Mouse (Mus musculus) embryo, embryonic 10 days (tissue): ENCODE results near the gene Theg.

ENCODE experiments used
- DNase-seq: peaks from one replicate; pipeline ENCODE4 v3.0.0-alpha.2; 2015; ENCODE audit warnings: low spot score

Gene Theg

DNA sequence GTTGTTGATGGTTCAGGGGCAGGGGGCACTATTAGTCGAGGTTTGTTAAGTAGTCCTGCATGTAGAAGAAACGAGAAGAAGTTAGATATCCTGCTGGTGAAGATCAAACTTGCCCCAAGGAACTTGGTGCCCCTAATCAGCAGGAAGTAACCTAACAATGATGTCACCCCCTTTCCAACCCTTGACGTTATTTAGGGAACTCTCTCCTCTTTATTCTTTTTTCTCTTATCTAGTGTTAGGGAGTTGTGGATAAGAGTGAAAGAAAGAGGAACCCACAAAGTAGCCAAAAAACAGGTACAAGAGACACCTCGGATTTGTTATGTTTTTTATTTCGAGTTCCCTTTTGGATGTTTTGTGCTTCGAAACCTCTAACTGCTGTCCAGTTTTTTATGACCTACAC is 7.0 kb upstream of the Theg start:
- DNase-seq = no peak

DNA sequence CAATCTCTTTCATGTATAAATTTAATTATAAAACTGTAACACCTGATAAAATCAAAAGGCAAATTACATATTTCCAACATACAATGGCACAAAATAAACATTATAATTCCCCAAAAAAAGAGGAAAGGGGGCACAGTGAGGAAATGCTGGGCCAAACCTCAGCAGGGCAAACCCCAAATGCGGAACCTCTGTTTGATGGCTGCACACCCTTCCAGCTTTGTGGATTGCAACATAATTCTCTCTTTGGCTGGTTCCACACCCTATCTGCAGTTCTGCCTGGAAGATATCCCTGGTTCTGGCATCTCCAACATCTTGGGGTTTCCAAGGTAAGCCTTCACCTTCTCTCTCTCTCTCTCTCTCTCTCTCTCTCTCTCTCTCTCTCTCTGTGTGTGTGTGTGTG is 3.6 kb upstream of the Theg start:
- DNase-seq = no peak

DNA sequence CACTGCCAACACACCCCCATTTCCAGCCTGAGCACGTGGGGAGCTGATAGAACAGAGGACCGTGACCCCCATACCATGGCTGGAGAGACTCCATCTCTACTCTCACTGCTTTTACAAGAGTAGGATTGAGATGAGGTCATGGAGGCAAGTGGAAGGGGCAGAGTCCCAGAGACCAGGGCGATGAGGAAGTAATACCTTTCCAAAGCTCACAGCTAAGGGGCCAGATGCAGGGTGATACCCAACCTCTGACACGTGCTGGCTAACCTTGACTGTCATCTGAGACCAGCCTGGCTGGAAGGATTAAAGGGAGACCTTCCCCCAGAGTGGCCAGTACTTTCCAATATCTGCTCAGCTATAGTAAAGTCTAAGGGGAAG is 608 bp upstream of the Theg start:
- no peak for DNase-seq

DNA sequence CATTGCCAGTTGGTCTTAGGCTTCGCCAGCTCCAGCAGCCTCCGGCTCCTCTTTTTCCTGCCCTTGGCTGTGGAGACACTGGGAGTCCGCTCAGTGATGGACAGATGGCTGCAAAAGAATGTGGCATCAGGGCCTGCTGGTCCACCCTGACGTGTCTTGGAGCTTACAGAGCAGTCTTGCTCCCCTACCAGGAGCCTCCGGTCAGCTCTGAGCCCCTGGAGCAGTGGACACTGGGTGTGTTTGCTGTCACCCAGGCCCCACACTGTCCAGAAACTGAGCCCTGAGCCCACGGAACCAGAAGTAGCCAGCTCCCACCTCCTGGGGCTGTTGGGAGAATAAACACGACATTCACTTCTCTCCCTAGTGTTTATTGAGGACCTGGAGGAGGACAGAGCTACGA is 888 bp downstream of the Theg start:
- no peak for DNase-seq

DNA sequence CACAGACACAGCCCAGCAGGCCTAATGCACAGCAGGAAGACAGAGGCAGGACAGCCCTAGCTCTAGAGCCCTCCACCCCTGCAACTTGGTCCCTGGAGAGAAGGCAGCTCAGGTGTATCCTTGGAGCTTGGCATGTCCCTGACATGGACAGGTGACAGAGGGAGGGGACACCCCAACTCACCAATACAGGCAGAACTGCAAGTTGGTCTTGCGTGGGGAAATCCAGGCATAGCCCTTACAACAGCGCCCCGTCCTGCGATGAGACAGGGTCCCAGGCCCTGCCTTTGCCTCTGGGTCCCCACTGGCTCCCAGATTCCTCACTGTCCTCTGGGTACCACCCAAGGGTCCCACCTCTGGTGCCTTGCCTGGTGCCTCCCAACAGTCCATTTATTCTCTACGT is 1.4 kb downstream of the Theg start:
- DNase-seq = no peak

DNA sequence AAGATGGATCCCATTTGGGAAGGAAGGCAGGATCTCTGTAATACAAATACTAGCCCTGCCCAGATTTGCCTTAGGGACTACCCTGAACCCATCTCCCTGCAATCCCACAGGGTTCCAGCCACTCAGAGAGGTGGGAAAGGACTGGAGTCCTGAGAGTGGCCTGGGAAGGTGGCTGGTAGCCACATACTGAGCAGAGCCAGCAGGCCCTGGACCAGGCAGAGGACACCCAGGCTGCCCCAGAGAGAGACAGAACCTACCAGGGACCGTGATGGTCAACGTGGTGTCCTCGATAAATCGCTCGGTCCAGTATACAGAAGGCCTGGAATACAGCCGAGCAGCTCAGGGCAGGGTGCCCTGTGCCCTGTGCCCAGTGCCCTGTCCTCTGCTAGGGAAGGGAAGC is 2.0 kb downstream of the Theg start:
- DNase-seq = no peak

DNA sequence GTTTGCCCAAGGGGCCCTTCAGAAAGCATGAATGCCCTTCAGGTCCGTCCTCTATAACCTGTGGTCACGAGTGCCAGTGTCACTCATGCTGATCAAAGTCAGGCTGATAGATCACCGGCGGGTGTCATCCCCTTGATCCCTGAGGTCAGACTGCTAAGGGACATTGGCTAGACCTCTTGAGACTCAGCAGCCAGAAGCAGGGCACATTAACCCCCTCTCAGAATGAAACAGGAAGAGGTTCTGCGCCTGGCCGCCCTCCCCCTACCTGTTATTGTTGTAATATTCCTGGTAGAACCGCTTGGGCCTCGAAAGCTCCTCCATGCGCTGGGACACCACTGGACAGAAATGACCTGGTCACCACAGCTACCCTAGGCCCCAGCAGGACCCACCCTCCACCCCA is 2.7 kb downstream of the Theg start:
- no peak for DNase-seq

DNA sequence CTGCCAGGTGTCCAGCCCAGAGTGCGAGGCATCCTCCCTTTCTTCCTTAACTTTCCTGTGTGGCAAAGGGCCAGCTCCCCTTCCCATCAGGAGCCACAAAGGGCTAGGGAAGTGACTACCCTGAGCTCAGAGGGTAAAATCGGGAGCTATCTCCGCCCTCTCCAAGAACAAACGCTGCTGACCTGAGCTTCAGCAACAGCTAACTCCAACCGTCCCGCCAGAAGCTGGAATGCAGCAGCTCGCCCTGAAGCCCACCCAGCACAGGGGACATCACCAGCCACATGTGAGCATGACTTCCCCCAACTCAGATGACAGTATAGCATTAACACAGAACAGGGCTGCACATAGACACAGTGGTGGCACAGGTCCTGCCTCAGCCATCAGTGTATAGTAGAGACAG is 3.1 kb downstream of the Theg start:
- DNase-seq = no peak

DNA sequence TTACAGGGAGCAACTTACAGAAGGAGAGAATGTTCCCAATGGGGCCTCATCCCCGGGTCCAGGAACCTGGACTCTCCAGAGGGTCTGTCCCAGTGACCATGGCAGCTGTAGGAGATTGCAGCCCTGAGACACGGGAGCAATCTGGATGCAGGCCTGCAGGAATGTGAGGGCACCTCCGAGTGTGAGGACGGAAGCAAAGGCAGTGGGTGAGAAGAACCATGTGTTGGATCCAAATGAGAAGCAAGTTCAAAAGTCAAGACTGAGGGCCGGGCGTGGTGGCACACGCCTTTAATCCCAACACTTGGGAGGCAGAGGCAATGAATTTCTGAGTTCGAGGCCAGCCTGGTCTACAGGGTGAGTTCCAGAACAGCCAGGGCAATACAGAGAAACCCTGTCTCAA is 5.6 kb downstream of the Theg start:
- DNase-seq = no peak

DNA sequence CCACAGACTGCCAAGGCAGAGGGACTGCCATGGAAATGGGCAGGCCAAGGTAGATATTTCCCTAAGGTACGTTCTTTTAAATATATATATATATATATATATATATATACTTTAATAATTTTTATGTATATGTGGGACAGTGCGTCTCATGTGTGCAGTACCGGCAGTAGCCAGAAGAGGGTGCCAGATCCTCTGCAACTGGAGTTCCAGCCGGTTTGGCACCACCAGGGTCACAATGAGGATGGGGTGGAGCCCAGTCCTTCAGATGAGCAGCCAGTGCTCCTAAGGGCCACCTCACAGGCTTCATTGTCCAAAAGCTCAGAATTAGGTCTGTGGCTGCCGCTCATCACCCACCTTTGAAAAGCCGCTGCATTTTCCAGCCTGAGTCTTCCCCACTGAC is 6.3 kb downstream of the Theg start:
- peak; percentile 79 for DNase-seq

DNA sequence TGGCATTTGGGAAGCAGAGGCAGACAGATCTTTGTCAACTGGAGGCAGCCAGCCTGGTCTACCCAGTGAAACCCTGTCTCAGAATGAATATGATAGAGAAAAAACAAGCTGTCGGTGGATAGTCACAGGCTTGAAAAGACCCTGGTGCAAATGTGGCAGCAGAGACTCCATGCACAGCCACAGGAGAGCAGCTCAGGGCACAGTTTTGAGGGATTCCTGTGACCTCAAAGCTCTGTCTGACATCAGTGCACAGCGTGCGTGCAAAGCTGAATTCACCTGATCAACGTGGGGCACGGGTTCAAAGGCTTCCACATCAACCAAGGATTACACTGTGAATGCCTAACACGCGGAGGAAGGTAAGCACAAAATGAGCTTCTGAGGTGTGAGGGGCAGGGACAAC is 6.8 kb downstream of the Theg start:
- no peak for DNase-seq

DNA sequence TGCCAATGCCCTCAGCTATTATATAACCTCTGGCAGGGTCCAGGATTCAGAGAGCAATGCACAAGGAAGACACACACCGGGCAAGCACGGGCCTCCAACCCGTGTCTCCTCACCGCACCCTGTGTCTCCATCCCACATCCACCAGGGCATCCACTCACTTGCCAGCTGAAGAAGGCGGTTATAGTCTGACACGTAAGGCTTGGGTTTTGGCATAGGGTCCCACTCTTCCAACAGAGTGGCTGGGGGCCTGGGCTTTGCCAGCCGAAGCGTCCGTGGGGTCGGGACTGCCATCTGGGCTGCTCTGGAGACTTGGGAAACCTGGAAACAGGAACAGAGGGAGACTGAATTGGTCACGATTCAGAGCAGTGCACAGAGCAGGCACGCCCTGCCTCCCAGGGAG is 7.3 kb downstream of the Theg start:
- no peak for DNase-seq

DNA sequence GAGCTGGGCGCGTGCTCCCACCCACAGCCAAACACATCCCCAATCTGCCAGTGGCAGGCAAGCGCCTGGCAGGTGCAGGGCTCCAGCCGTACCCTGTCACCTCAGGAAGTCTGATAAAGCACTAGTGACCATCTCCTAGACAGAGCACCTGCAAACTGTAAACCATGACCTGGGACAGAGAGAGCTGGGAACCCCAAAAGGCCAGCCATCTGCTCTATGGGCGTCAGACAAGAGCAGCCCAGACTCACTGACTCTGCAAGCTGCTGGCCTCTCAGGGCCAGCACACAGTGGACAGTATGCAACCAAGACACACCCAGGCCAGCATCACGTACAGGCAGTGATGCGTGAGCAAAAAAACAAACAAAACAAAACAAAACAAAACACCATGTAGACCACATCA is 8.2 kb downstream of the Theg start:
- DNase-seq = no peak

DNA sequence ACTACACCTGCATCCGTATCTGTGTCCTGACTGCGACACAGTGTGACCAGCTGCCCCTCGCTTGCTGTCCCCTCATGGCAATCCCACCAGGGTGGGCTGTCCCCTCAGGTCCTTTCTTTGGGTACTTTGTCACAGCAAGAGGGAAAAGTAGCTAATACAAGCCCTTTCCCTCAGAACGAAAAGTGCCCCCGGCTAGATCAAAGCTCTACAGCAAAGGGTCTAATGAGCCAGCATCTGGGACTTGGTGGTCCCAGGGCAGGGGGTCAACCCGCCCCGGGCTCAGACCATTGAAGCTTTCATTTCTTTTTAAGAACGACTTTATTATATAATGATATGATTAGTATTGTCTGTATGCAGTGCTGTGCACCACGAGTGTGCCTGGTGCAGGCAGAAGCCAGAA is 8.9 kb downstream of the Theg start:
- no peak for DNase-seq

DNA sequence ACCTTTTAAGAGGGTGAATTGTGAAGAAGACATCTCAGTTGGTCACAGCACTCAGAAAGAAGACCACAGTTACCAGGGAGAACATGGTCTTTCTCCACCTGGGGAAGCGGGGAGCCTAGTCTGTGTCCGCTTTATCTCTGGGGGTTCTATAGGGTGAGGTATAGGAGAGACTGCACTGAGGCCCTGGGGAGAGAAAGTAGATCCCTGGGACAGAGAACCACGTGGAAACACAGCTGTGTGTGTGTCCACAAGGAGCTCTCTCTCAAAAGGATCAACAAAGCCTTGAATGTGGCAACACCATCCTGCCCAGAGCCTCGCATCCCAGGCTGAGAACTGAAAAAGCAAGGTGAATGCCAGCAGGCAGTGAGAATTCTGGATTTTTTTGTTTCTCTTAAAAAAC is 9.8 kb downstream of the Theg start:
- DNase-seq = no peak

DNA sequence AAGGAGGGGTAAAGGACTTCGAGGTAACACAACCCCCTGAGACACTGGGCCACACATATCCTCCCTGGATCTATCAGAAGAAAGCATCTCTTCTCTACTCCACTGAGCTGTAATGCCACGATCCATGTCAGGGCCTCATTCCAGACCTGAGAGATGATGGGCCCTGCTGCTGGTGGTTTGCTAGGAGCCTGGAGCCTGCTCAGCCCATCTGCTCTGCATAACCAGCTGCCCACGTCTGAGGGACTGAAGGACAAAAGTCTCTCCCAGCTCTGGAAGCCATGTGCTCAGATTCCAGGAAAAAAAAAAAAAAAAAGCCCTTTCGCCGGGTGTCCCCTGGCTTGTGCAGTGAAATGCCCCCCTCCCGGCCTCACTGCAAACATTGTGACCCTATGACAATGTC is 11.4 kb downstream of the Theg start:
- DNase-seq = no peak

DNA sequence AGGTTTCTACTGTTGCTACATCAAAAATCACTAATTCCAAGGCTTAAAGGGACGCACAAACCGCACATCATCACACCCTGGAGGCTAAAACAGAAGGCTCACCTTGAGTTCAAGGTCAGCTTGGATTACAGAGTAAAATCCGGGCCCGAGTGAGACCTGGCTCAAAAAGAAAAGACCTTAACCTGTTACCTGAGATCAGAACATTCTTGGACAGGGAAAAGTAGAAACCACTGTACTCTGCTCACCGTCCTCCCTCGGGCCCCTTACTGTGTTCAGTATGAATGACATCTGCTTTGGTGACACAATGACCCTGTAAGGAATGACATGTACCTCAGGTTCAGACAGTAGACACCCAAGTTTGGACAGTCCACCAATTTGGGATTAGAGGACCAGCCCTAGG is 12.3 kb downstream of the Theg start:
- DNase-seq = no peak

DNA sequence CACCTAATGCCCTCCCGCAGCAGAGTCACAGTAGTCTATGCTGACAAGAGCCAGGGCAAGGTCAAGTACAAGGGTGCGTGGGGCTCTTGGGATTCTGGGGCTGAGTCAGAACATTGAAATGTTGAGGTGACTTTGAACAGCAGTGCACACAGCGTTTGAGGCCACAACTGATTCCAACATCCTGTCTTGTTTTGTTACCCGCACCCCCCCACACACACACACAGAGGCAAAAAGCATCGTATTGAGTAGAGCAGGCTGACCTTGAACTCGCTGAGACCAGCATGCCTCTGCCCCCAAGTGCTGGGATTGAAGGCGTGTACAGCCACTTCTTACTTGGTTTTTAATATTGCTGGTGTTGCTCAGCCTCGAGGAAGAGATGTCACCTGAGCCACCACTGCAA is 12.8 kb downstream of the Theg start:
- DNase-seq = no peak

DNA sequence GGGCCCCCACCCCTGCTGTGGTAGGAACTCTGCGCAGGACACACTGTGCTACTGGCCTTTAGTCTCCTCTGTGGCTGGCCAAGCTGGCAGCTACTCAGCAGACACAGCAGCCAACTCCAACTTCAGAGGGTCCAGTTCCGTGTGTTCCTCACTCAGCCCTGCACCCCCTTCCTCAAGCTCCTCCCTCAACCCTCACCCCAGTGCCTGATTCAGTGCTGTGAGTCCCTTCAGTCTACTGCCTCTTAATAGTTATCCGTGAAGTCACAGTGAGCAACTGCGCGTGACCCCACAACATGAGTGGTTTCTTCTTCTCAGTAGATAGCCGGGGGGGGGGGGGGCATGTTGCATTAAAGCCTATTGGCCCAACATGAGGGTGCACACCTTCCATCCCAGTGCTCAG is 13.5 kb downstream of the Theg start:
- no peak for DNase-seq

DNA sequence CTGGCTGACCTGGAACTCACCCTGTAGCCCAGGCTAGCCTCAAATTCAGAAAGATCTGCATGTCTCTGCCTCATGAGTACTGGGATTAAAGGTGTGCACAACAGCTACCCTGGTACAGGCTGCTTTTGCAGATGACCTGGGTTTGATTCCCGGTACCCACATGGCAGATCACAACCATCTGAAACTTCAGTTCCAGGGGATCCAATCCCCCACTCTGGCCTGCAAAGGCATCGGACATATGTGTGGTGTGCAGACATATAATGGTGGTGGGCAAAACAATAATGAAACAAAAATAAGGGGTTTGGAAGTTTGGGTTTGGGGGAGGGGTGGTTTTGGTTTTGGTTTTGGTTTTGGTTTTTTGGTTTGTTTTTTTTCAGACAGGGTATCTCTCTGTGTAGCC is 15.8 kb downstream of the Theg start:
- no peak for DNase-seq

DNA sequence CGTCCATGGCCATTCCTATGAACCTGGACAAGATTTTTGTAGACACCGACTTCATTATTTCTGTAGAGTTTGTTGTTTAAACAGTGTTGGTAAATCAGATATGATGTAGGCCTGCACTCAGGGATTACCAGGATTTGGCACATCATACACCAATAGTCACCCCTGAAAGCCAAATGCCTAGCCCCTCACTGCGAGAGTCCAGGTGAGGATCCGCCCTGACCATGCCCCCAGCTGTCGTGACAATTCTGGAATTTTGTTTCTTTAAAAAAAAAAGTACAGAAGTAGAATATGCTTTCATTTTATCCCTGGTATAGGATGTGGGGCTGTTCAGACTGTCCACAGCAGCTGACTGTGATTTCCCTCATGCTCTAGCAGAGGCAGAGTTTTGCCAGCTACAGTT is 17.2 kb downstream of the Theg start:
- DNase-seq = no peak

DNA sequence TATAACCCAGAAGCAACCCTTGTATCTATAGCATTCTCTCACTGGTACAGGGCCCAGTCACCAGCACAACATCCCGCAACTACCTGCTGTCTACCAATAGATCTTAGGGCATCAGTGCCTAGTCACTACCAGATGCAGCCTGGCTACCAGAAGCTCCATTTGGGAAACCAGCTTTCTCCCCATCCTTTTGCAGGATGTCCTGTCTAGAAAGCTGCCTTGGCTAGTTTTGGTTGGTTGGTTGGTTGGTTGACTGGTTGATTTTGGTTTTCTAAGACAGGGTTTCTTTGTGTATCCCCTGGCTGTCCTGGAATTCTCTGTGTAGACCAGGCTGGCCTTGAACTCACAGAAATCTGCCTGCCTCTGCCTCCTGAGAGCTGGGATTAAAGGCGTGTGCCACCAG is 27.4 kb downstream of the Theg start:
- no peak for DNase-seq

DNA sequence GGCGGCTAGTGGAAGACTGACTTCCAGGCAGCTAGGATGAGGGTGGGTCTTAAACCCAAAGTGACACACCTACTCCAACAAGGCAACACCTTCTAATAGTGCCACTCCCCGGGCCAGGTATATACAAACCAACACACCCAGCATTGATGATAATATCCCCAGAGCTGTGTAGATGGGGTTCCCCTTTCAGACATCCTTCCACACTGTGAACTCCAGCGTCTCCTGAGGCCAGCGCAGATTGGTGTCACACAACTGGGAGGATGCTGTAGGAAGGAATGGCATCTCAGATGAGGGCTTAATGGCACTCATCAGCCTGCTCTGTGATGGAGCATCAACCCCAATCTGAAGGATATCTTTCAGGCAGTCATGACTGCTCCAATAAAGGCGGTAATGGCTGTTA is 29.6 kb downstream of the Theg start:
- no peak for DNase-seq

DNA sequence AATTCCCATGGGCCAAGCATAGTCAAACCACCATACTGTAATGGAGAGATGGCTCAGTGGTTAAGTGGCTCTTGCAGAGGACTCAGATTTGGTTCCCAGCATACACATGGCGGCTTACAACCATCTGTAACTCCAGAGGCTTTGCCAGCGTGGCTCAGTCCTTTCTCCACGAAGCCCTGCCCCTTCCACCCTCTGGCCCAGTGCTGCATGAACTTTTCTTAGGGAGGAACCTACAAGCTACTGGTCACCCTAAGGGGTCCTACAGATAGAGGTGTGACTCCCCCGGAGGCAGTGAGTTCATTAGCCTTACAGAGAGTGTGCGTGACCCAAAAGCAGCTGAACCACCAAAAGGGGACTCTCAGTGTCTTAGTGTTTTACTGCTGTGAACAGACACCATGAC is 30.2 kb downstream of the Theg start:
- no peak for DNase-seq

DNA sequence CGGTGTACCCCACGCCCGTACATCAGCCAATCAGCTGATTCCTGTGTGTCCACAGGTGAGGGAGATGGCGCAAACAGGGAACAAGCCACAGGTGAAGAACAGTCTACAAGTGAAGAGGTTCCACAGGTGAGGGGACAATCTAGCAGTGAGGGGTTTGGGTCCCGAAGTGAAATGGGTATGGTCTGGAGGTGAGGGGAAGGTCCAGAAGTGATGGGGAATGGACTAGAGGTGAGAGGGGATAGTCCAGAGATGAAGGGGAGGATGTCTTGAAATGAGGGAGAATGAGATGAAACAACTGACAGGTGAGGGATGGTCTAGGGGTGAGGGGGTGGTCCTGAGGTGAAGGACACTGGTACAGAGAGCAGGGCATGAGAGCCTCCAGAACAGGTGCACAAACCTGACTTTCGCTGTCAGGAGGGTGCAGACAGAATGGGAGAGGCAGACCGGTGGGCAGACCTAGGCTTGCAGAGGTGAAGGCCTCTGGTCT is 31.9 kb downstream of the Theg start:
- DNase-seq = no peak
